1 mouse cellular context compared by ENCODE assay signal in the genomic region with DNA sequence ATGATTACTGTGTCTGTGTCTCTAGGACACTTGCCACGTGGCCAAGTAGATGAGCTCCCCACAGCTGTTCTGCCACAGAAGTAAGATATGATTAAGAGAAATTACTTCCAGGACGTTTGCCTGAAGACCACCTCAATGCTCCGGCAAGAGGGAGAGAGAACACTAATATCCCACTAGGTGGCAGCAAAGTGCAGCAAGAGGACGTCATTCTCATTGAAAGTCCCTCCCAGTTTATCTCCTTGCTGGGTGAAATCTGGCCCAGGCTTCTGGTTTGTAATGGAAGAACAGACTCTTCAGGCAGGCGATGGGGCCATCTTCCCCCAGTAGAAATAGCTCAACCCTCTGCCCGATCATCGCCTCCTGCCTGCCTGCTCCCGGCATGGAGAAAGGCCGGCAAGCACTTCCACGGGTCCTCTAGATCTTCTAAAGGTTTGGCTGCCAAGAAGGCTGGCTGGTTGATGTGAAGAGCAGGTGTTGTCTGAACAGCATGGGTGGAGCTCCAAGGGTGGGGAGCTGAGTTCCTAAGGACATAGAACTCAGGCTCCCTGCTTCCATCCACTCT.
TF ChIP-seq lines count a peak whose summit lies in the region.

No protein-coding gene starts in this region.

TF ChIP-seq in CH12.LX, 34 proteins besides CTCF, POLR2A, EP300 and RAD21:
- no peak for TF ChIP-seq KAT2A (IDR thresholded peaks at IDR 0.05; ENCODE audit: insufficient replicate concordance, low read length)
- peak; percentile 86 for TF ChIP-seq SMC3 (IDR thresholded peaks at IDR 0.05; ENCODE audit: low read depth, low read length)
- TF ChIP-seq NELFE (IDR thresholded peaks at IDR 0.05; ENCODE audit: low read depth, low read length) = 0 out of 2 replicates have a peak, but pooled peaks have one; percentile 40
- TF ChIP-seq IRF4 (IDR thresholded peaks at IDR 0.05; ENCODE audit: low read depth, low read length) = peak; percentile 77; the same call in 1 of the 2 replicates
- TF ChIP-seq ZC3H11A (IDR thresholded peaks at IDR 0.05; ENCODE audit: low read depth, low read length) = peak; percentile 8; the same call in 1 of the 2 replicates
